Mouse (Mus musculus) limb, embryonic 11.5 days (tissue): ENCODE measurements around the gene Fgg. TPM values are rescaled to one million over a fixed set of nuclear protein-coding genes. Genes with fewer than 3 reads are reported as not detected.

ENCODE experiments used
- ATAC-seq: fragments of 200-750 bp; cut with Nextera tagmentation; 2 replicates; pipeline ENCODE4 v1.8.0; 2017; ENCODE audit warnings: low read depth; ENCODE audit not compliant: insufficient number of reproducible peaks, low FRiP score, low TSS enrichment
- DNase-seq: peaks from one replicate; pipeline ENCODE4 v3.0.0-alpha.2; 2015; ENCODE audit warnings: low spot score
- H3K27ac ChIP-seq: fragments of 300-500 bp; sonication (generic); replicated peaks from 2 replicates; pipeline ENCODE4 v1.5.1; 2014; ENCODE audit warnings: low read depth, mild to moderate bottlenecking, low read length
- H3K27me3 ChIP-seq: fragments of 300-500 bp; sonication (generic); 2 replicates; pipeline ENCODE4 v1.6.1; 2014; ENCODE audit warnings: mild to moderate bottlenecking, low read length, mixed read lengths; ENCODE audit not compliant: control insufficient read depth, insufficient read depth
- H3K36me3 ChIP-seq: fragments of 300-500 bp; sonication (generic); 2 replicates; pipeline ENCODE4 v1.6.1; 2014; ENCODE audit warnings: mild to moderate bottlenecking, low read length, moderate library complexity, mixed read lengths; ENCODE audit not compliant: control insufficient read depth, insufficient read depth
- H3K4me1 ChIP-seq: fragments of 300-500 bp; sonication (generic); 2 replicates; pipeline ENCODE4 v1.6.1; 2014; ENCODE audit warnings: low read length, mixed read lengths; ENCODE audit not compliant: control insufficient read depth, insufficient read depth
- H3K4me2 ChIP-seq: fragments of 300-500 bp; sonication (generic); 2 replicates; pipeline ENCODE4 v1.6.1; 2014; ENCODE audit warnings: low read depth, mild to moderate bottlenecking, moderate library complexity; ENCODE audit not compliant: severe bottlenecking
- H3K4me3 ChIP-seq: fragments of 300-500 bp; sonication (generic); 2 replicates; pipeline ENCODE4 v1.5.1; 2014; ENCODE audit warnings: low read depth, low read length
- H3K9ac ChIP-seq: fragments of 300-500 bp; sonication (generic); 2 replicates; pipeline ENCODE4 v1.6.1; 2014; ENCODE audit warnings: mild to moderate bottlenecking, low read length
- H3K9me3 ChIP-seq: fragments of 300-500 bp; sonication (generic); 2 replicates; pipeline ENCODE4 v1.6.1; 2016; ENCODE audit warnings: low read length; ENCODE audit not compliant: control insufficient read depth
- WGBS: fragments of 180-500 bp; shearing (Covaris S2); extraction: QIAGEN DNeasy Blood & Tissue Kit; methylation state at CpG from one replicate; pipeline ENCODE4 v1.1.7; 2014; 5-methylcytosine and 5-hydroxymethylcytosine counted together
- polyA plus RNA-seq: library from polyadenylated mRNA; unstranded; fragments of >200 nt; fragmentation: Nextera tagmentation; extraction: Ambion mirVana; gene quantifications from 2 replicates; pipeline ENCODE4 v1.2.1, GENCODE M21; 2014

Fgg gene
- polyA plus RNA-seq, 1 experiment from 2014 or later: 0.11 TPM

GRCm38 (mm10) chr3:83053126-83053525 is 45.6 kb downstream of the Fgg start:
- ATAC-seq: no peak
- H3K9ac ChIP-seq: no peak overlapping the region
- H3K36me3 ChIP-seq: no peaks in the 10 kb centered on the region
- DNase-seq: no peak
- no peak overlapping the region for H3K4me2 ChIP-seq
- 91% methylated on average over 7 of the region's 7 CpGs for WGBS
- H3K27ac ChIP-seq: no peak overlapping the region
- H3K9me3 ChIP-seq: no peaks in the 10 kb centered on the region
- 0 out of 2 replicates have a peak, but pooled peaks cover 7% of the 10 kb centered on the region for H3K4me1 ChIP-seq
- no peaks in the 10 kb centered on the region for H3K27me3 ChIP-seq
- no peak overlapping the region for H3K4me3 ChIP-seq

DNA sequence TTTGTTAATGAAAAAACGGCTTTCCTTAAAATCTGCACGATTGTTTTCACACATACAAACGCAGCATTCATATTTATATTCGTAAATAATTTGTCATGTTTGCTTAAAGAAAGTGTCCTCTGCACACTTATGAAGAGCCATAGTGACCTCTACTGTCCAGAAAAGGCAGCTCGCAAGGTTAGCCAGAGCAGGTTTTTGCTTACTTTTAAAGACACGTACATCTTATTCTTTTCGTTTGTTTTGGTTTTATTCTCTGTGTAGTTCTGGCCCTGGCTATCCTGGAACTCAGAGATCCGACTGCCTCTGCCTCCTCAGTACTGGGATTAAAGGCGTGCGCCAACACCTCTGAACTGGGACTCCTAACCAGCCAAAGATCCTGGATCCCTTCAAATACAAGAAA is 46.2 kb downstream of the Fgg start:
- no peak overlapping the region for H3K4me2 ChIP-seq
- ATAC-seq (no peak), DNase-seq (peak; percentile 55)
- H3K9ac ChIP-seq: no peak overlapping the region
- H3K4me3 ChIP-seq: no peak overlapping the region
- no peak overlapping the region for H3K27ac ChIP-seq
- 40% methylated on average over 10 of the region's 10 CpGs for WGBS
- H3K27me3 ChIP-seq: no peaks in the 10 kb centered on the region
- H3K36me3 ChIP-seq: peaks cover 4% of the 10 kb centered on the region; the same call in 1 of the 2 replicates
- no peaks in the 10 kb centered on the region for H3K9me3 ChIP-seq
- H3K4me1 ChIP-seq: 0 out of 2 replicates have a peak, but pooled peaks cover 7% of the 10 kb centered on the region

DNA sequence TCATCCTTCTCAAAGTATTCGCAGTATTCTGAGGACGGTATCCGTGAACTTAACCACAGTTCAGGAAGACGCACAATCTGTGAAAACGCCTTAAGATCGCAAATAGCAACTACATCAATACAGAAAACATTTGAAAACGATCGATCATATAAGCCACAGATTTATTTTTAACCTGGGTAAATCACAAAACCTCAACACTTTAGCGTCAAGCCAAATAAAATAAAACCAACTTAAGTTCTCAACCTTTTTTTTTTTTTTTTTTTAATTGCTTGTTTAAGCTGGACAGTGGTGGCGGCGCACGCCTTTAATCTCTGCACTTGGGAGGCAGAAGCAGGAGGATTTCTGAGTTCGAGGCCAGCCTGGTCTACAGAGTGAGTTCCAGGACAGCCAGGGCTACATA is 47.2 kb downstream of the Fgg start:
- H3K4me3 ChIP-seq: peak overlapping the region; percentile 21; the same call in 1 of the 2 replicates
- H3K4me1 ChIP-seq: 0 out of 2 replicates have a peak, but pooled peaks cover 7% of the 10 kb centered on the region
- ATAC-seq (no peak; the same call in 1 of the 2 replicates), DNase-seq (no peak)
- peak overlapping the region; percentile 23; the same call in 1 of the 2 replicates for H3K4me2 ChIP-seq
- WGBS: 32% methylated on average over 13 of the region's 13 CpGs
- no peaks in the 10 kb centered on the region for H3K9me3 ChIP-seq
- H3K36me3 ChIP-seq: peaks cover 6% of the 10 kb centered on the region; the same call in 1 of the 2 replicates
- no peaks in the 10 kb centered on the region for H3K27me3 ChIP-seq
- H3K9ac ChIP-seq: no peak overlapping the region
- H3K27ac ChIP-seq: no peak overlapping the region

DNA sequence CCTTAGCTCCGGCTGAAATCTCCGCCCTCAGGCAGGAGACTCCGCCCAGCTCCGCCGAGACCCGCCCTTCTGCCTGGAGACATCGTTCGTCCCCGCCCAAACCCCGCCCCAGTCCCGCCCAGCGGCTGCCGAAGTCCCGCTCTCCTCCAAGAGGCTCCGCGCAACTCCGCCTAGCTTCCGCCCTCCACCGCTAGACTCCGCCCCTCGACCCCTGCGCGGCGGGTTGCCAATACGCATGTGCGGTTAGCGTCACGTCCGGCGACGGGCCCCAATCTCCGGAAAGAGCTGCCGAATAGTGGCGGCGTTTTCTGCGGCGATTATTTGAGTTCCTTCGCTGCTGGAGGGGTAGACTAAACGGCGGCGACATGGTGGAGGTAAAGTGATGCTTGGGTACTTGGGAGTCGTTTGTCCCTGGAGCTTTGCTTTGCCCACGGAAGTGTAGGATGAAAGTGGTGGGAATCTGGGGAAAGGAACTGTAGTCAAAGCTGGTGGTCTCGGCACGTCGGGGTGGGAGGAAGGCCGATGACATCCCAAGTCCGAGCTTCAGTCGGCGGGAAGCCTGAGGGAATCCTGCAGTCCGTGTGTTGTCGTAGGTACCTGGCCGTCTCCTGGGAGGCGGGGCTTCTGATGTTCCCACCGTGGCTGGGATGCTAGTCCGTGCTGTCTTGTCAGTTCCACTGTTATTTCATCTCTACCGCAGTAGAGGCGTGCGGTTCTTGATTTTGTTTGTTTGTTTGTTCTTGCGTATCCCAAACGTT is 47.9 kb downstream of the Fgg start, which contains the start of gene Plrg1:
Plrg1 (plus strand) TSS at position 242 of the 758 bp plus-strand sequence.
- Histone ChIP-seq H3K27ac (no peak within 1 kb of the TSS), H3K9me3 (no peaks in the 10 kb centered on the region), H3K4me1 (0 out of 2 replicates have a peak, but pooled peaks cover 7% of the 10 kb centered on the region), H3K9ac (peak within 1 kb of the TSS; percentile 56), H3K27me3 (no peaks in the 10 kb centered on the region), H3K4me2 (peak within 1 kb of the TSS; percentile 76), H3K36me3 (peaks cover 6% of the 10 kb centered on the region; the same call in 1 of the 2 replicates), H3K4me3 (peak within 1 kb of the TSS; percentile 76)
- WGBS: under 1% methylated on average over 61 of the region's 61 CpGs
- peak; percentile 99 for DNase-seq
- ATAC-seq: peak; percentile 98

- Histone ChIP-seq H3K4me2 (no peak overlapping the region), H3K4me3 (no peak overlapping the region), H3K27ac (no peak overlapping the region), H3K4me1 (0 out of 2 replicates have a peak, but pooled peaks cover 7% of the 10 kb centered on the region), H3K9me3 (no peaks in the 10 kb centered on the region), H3K9ac (no peak overlapping the region), H3K36me3 (peaks cover 15% of the 10 kb centered on the region; the same call in 1 of the 2 replicates), H3K27me3 (no peaks in the 10 kb centered on the region)
- no peak for ATAC-seq
- DNase-seq: no peak
- WGBS: 89% methylated on average over 2 of the region's 2 CpGs
Measured at GRCm38 (mm10) chr3:83057046-83057445, 49.5 kb downstream of the Fgg start.

Other genes starting within 250 kb of the Fgg start
- 2.4 and 2.5 TPM in 2 replicates for gene Rbm46, start 131.2 kb upstream of the Fgg start, polyA plus RNA-seq
- gene Lrat, start 103.8 kb upstream of the Fgg start, polyA plus RNA-seq: not detected in 2 replicates
- gene Fga, start 18.4 kb downstream of the Fgg start, polyA plus RNA-seq: not detected in 2 replicates
- 0.11 and 0.20 TPM in 2 replicates for gene Fgb, start 42.1 kb downstream of the Fgg start, polyA plus RNA-seq
- 140 TPM in 2 replicates for gene Plrg1, start 47.8 kb downstream of the Fgg start, polyA plus RNA-seq
- gene Dchs2, start 120.2 kb downstream of the Fgg start, polyA plus RNA-seq: 0.17 and 0.31 TPM in 2 replicates